Mouse (Mus musculus): ENCODE data around the gene Gm49425. TPM values are rescaled to one million over a fixed set of nuclear protein-coding genes. Genes with fewer than 3 reads are reported as not detected.
A peak's percentile ranks its signal among the peaks of the same experiment; 100 is the strongest.

Gm49425 gene
- total RNA-seq, 2 experiments from 2014 or later = not detected

GRCm38 (mm10) chr15:101491431-101491830 is 25.6 kb downstream of the Gm49425 start, which contains the start of gene Krt83:
Gene Krt83, minus strand, starts transcription at chr15:101491512.
- no peak for DNase-seq

GRCm38 (mm10) chr15:101485911-101486635 is 31.0 kb downstream of the Gm49425 start:
- no peak for DNase-seq

- no peak for DNase-seq
These were observed 32.1 kb downstream of the Gm49425 start for GRCm38 (mm10) chr15:101484939-101485338.

GRCm38 (mm10) chr15:101483646-101484045 is 33.4 kb downstream of the Gm49425 start:
- DNase-seq = no peak

- DNase-seq = no peak
These were observed 35.0 kb downstream of the Gm49425 start for GRCm38 (mm10) chr15:101482056-101482455.

GRCm38 (mm10) chr15:101479666-101480060 is 37.4 kb downstream of the Gm49425 start:
- no peak for DNase-seq

GRCm38 (mm10) chr15:101479007-101479665 is 37.9 kb downstream of the Gm49425 start:
- DNase-seq = peak; percentile 50 to 59

DNA sequence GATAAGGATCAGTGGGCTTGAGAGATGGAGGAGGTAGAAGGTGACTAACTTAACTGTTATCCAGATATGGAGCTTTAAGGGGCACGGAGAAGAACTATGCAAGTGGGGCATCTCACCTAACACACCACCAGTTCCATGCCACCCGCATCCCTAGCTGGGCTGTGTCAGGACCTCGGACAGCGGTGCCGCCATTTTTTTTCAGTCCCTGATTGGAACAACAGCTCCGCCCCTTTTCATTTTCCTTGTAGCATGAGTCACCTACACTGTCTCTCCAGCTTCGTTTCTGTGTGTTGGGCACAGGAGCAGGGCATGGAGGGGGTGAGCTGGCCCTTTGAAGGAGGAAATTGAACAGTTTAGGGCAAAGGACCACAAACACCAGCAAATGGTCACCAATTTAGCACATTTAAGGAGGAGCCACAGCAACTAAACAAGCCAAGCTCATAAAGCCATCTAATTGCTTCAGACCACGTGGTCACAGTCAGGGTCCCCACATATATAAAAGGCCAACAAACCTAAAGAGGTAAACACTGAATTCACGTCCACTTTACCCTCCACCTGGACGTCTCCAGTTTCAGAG is 44.0 kb downstream of the Gm49425 start, which contains the start of gene Krt86:
Gene Krt86 (plus strand): TSS at position 527 of the 577 bp plus-strand sequence.
- peak; percentile 74 to 75 for DNase-seq

GRCm38 (mm10) chr15:101469093-101469492 is 48.0 kb downstream of the Gm49425 start:
- no peak for DNase-seq

Small RNAs within 50 kb of the gene (microRNA-seq; reads per million reads assigned to microRNA genes)
- gene Gm44393 = not detected

Other genes with a start within 250 kb of the Gm49425 start
- 10 to 100 TPM; 53.6 to 90.1 TPM for gene Atg101, start 233.0 kb downstream of the Gm49425 start, total RNA-seq (2021)
- under 1 TPM; 0.36 to 0.40 TPM for gene 6030408B16Rik, start 224.0 kb downstream of the Gm49425 start, total RNA-seq (2021)
- 1 to 10 TPM; 1.4 to 2.0 TPM for gene Krt80, start 147.1 kb downstream of the Gm49425 start, total RNA-seq (2021)
- 1 to 10 TPM in 1 of 2 experiments, under 1 TPM in 1; 0.89 to 1.8 TPM for gene Krt7, start 106.2 kb downstream of the Gm49425 start, total RNA-seq (2021)
- not detected for gene Krt87, start 78.5 kb downstream of the Gm49425 start, total RNA-seq (2021)
- not detected for gene Krt88, start 69.5 kb downstream of the Gm49425 start, total RNA-seq (2021)
- not detected for gene Krt81, start 53.5 kb downstream of the Gm49425 start, total RNA-seq (2021)
- gene Krt86, start 43.8 kb downstream of the Gm49425 start, total RNA-seq (2021) = not detected
- gene Krt83, start 25.7 kb downstream of the Gm49425 start, total RNA-seq (2021) = not detected
- gene Krt84, start 15.6 kb upstream of the Gm49425 start, total RNA-seq (2021) = not detected
- not detected for gene Krt82, start 33.4 kb upstream of the Gm49425 start, total RNA-seq (2021)
- not detected for gene Krt90, start 45.7 kb upstream of the Gm49425 start, total RNA-seq (2021)
- gene Krt75, start 56.6 kb upstream of the Gm49425 start, total RNA-seq (2021) = not detected
- gene Gm5414, start 110.9 kb upstream of the Gm49425 start, total RNA-seq (2021) = not detected
- not detected for gene Gm5478, start 130.1 kb upstream of the Gm49425 start, total RNA-seq (2021)
- gene Krt6b, start 163.0 kb upstream of the Gm49425 start, total RNA-seq (2021) = not detected
- not detected for gene Krt6a, start 177.0 kb upstream of the Gm49425 start, total RNA-seq (2021)
- gene Krt5, start 195.6 kb upstream of the Gm49425 start, total RNA-seq (2021) = not detected
- not detected for gene Krt71, start 225.8 kb upstream of the Gm49425 start, total RNA-seq (2021)